13 mouse cellular contexts compared by ENCODE assay signal in the genomic region with DNA sequence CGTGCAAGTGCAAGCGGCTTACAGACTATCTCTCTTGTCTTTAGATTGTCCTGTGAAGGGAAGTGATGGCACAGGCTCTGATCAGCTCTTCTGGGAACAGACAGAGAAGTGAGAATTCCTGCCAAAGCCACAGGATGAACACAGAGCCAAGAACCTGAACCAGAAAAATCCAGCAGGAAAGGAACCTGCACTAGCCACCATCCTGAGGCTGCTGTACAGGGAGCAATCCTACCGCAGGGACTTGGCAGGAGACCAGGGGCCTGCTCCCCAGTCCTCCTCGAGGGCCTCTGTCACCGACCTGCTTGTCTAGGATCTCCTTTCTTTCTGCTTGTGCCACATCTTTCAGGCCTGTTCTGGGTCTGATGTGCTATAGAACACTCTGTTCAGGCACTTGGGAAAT.
DNase-seq lines count a peak whose midpoint lies in the region; ATAC-seq lines count a peak whose summit lies in the region.
"Had no signal": no experiment of that assay in that cellular context is flagged by ENCODE, and none has a peak within 500 bp of the region (broad histone marks: within the 10 kb centered on the region; RNA-seq: fewer than 3 reads in every experiment).

No protein-coding gene starts in this region.

- H3K4me2 ChIP-seq in neural tube, embryonic 11.5 days (ENCODE audit: low read depth): no peak overlapping the region
- H3K4me2 ChIP-seq in hindbrain, embryonic 15.5 days: no peak overlapping the region
- no peak overlapping the region for H3K4me2 ChIP-seq in neural tube, embryonic 14.5 days (ENCODE audit: low read depth, low read length)
- H3K4me2 ChIP-seq: heart, embryonic 15.5 days; liver, embryonic 11.5 days had no signal

- H3K4me3 ChIP-seq in neural tube, embryonic 11.5 days (ENCODE audit: low read depth, low read length): no peak overlapping the region
- H3K4me3 ChIP-seq in forebrain, embryonic 10.5 days: no peak overlapping the region
- H3K4me3 ChIP-seq in hindbrain, embryonic 15.5 days: no peak overlapping the region
- no peak overlapping the region for H3K4me3 ChIP-seq in neural tube, embryonic 14.5 days (ENCODE audit: low read depth, low read length)
- H3K4me3 ChIP-seq: heart, embryonic 15.5 days had no signal

- no peak for ATAC-seq in neural tube, embryonic 11.5 days (ENCODE audit: insufficient read depth, low FRiP score, low TSS enrichment)
- peak; percentile 1; the same call in 1 of the 2 replicates for ATAC-seq in hindbrain, embryonic 15.5 days (ENCODE audit: low FRiP score, low read depth)
- ATAC-seq in neural tube, embryonic 14.5 days (ENCODE audit: low read depth): no peak
- no peak for ATAC-seq in megakaryocyte-erythroid progenitor cell, adult 5-6 weeks (replicated peaks; ENCODE audit: low FRiP score, low TSS enrichment, poor library complexity, severe bottlenecking)

- WGBS in neural tube, embryonic 11.5 days: 13% methylated on average over 5 of the region's 5 CpGs
- 28% methylated on average over 5 of the region's 5 CpGs for WGBS in forebrain, embryonic 10.5 days
- 15% methylated on average over 5 of the region's 5 CpGs for WGBS in hindbrain, embryonic 15.5 days
- WGBS in neural tube, embryonic 14.5 days: 11% methylated on average over 5 of the region's 5 CpGs

- H3K4me1 ChIP-seq in neural tube, embryonic 11.5 days (ENCODE audit: control insufficient read depth, insufficient read depth, low read length): peaks cover 48% of the 10 kb centered on the region
- peaks cover 99% of the 10 kb centered on the region for H3K4me1 ChIP-seq in forebrain, embryonic 10.5 days
- peaks cover 76% of the 10 kb centered on the region for H3K4me1 ChIP-seq in hindbrain, embryonic 15.5 days (replicated peaks)
- H3K4me1 ChIP-seq in neural tube, embryonic 14.5 days (ENCODE audit: control insufficient read depth, insufficient read depth, low read length): peaks cover 25% of the 10 kb centered on the region

- DNase-seq in neural tube, embryonic 11.5 days (ENCODE audit: low spot score): no peak
- no peak for DNase-seq in neural tube, embryonic 10.5 days (ENCODE audit: extremely low spot score, low spot score)
- DNase-seq in forebrain, embryonic 10.5 days (ENCODE audit: extremely low spot score, low spot score): no peak
- no peak for DNase-seq in spleen, postnatal 14 days (ENCODE audit: low spot score in 2 of 2)
- DNase-seq in layer of hippocampus, postnatal 10 days (ENCODE audit: low spot score in 2 of 2): no peak
- DNase-seq: kidney, adult 11 months; lung, postnatal 36 days; spleen, adult 18-20 months had no signal

- H3K36me3 ChIP-seq in neural tube, embryonic 11.5 days (ENCODE audit: control insufficient read depth, insufficient read depth, low read length): peaks cover 2% of the 10 kb centered on the region; the same call in 1 of the 2 replicates
- peaks cover 73% of the 10 kb centered on the region for H3K36me3 ChIP-seq in forebrain, embryonic 10.5 days (replicated peaks)
- H3K36me3 ChIP-seq in hindbrain, embryonic 15.5 days: peaks cover 8% of the 10 kb centered on the region
- H3K36me3 ChIP-seq in neural tube, embryonic 14.5 days (ENCODE audit: control insufficient read depth, insufficient read depth, low read length): peaks cover 10% of the 10 kb centered on the region; the same call in 1 of the 2 replicates
- H3K36me3 ChIP-seq: heart, embryonic 15.5 days had no signal

- peaks cover 43% of the 10 kb centered on the region for H3K27me3 ChIP-seq in neural tube, embryonic 11.5 days (ENCODE audit: control insufficient read depth, insufficient read depth, low read length)
- H3K27me3 ChIP-seq in forebrain, embryonic 10.5 days (ENCODE audit: poor library complexity, severe bottlenecking): peaks cover 100% of the 10 kb centered on the region
- no peaks in the 10 kb centered on the region for H3K27me3 ChIP-seq in hindbrain, embryonic 15.5 days
- no peaks in the 10 kb centered on the region; the same call in 1 of the 2 replicates for H3K27me3 ChIP-seq in neural tube, embryonic 14.5 days (ENCODE audit: control insufficient read depth, insufficient read depth, low read length)

- H3K9ac ChIP-seq in neural tube, embryonic 11.5 days (ENCODE audit: low read length): no peak overlapping the region; the same call in 1 of the 2 replicates
- H3K9ac ChIP-seq in hindbrain, embryonic 15.5 days: no peak overlapping the region
- H3K9ac ChIP-seq in neural tube, embryonic 14.5 days (replicated peaks; ENCODE audit: low read depth, low read length): peak overlapping the region; percentile 39; the same call in 1 of the 2 replicates
- H3K9ac ChIP-seq: heart, embryonic 15.5 days had no signal

- H3K27ac ChIP-seq in neural tube, embryonic 11.5 days (ENCODE audit: low read depth, low read length): peak overlapping the region; percentile 99
- H3K27ac ChIP-seq in forebrain, embryonic 10.5 days: peak overlapping the region; percentile 95
- peak overlapping the region; percentile 94 for H3K27ac ChIP-seq in hindbrain, embryonic 15.5 days (replicated peaks)
- peak overlapping the region; percentile 97 for H3K27ac ChIP-seq in neural tube, embryonic 14.5 days (ENCODE audit: low read depth, low read length)
- H3K27ac ChIP-seq: heart, embryonic 15.5 days had no signal

- H3K9me3 ChIP-seq in neural tube, embryonic 11.5 days (ENCODE audit: control insufficient read depth, low read length): no peaks in the 10 kb centered on the region
- no peaks in the 10 kb centered on the region for H3K9me3 ChIP-seq in forebrain, embryonic 10.5 days
- H3K9me3 ChIP-seq in hindbrain, embryonic 15.5 days: no peaks in the 10 kb centered on the region
- H3K9me3 ChIP-seq in neural tube, embryonic 14.5 days (ENCODE audit: control insufficient read depth, low read length): no peaks in the 10 kb centered on the region
- H3K9me3 ChIP-seq: heart, embryonic 15.5 days had no signal
